Mouse (Mus musculus) CH12F3 (cell line): ENCODE data around the gene Hlcs.
"Not testable (repeated sequence)": the region's sequence is repeated elsewhere in the genome, so short reads cannot be mapped to it uniquely, and the experiment has no call there.

Source experiments
- in situ Hi-C: fragments of 300-500 bp; cut with MboI; formaldehyde crosslinking; loops from 2 replicates; pipeline ENCODE4 v1.14.3; 2020; ENCODE audit warnings: low sequenced_read_pairs

Hlcs gene

DNA sequence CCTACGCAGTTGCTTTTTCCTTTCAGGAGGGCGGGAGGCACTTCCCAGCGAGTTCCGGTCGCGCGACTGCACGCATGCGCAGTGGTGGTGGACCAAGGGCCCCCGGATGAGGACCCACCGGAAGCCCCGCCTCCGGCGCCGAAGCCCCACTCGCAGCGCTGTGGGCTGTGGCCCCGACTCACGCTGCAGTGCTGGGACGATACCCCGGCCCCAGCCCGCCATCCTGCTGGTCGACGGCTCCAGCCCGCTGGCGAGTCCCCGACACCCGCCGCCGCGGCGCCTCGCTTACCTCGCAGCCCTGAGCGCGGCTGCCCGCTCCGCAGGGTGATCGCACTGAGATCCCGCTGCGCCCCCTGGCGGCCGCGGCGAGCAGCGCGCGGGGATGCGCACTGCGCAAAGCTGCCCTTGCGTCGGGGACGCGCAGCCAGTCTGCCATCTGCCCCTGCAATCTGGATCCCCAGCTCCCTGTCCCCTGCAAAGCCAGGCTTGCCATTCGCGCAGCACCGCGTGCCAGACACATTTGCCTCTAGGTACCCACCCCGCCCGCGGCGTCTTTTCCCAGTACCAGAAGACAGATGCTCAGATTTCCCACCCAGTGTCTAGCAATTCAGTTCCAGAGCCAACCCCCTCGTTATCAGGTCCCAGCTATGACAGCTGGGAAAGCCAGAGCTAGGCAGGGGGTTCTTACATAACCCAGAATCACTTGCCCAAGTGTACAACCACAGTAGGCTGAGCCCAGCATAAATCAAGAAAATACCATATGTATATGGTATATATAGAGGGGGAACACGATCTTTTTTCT is at the start of gene Hlcs:
Gene Hlcs (minus strand): TSS at position 343 of the 802 bp plus-strand sequence.
- in situ Hi-C loops: no loop called here

DNA sequence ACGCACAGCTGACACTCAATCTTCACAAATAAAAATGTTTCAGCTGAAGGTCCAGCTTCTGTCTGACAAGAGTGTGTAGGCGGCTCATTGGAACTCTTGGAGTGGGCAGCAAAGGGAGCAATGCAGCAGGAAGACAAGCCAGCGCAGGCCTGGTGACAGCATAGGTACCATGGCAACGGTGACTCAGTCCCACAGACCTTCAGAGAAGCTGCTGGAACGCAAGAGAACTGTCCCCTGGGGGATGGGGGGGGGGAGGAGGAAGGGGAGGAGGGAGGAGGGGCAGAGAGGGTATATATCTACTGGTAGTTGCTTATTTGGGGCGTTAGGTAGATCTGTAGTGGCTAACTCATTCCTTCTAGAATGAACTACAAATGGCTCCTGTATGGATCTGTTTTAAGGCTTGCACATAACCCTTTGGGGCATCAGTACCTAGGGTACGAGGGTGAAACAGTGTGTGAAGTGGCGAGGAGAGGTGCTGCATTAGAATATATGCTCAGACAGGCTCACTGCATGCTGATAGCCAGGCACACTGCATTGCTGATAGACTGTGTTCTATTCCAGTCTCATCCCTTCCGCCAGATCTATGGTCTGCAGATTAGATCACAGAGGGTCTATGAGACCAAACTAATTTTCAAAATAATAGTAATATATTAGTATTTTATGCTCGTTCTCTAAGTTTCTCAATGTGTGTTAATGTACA is 49.0 kb upstream of the Hlcs start:
- in situ Hi-C loops: no loop called here

DNA sequence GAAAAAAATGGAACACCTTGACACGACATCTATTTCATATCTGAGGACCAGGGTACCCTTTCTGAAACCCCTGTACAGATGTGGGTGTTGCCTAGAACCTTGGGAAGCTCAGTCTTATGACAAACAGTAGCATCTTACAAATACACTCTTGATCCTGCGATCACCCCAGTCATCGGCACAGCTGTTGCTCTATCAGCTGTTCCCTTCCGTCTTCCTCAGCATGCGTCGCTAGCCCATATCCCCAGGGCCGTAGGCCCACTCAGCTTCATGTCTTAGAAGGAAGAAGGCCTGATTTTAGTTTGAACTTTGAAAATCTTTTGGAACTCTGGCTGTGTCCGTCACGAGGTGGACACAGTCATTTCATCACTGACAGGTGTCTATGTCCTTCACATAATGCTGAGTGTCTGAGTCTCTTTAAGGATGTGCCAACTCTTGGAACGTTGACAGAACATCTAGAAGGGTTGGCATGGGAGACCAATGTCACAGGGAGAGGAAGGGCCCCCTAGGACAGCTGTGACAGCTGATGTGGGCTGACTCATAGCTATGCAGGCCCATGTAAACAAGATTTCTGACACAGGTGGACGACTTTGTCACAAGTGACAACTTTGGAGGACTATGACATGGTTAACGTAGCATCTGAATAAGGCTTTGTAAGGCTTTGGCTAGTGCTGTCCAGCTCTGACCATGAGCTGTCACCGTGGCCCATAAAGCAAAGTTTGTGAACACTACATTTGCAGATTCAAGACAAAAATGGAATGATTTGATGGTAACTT is 47.4 kb upstream of the Hlcs start:
- in situ Hi-C loops: no loop called here

- in situ Hi-C loops: no loop called here
These were observed 44.7 kb upstream of the Hlcs start for GRCm38 (mm10) chr16:94358091-94358490.

DNA sequence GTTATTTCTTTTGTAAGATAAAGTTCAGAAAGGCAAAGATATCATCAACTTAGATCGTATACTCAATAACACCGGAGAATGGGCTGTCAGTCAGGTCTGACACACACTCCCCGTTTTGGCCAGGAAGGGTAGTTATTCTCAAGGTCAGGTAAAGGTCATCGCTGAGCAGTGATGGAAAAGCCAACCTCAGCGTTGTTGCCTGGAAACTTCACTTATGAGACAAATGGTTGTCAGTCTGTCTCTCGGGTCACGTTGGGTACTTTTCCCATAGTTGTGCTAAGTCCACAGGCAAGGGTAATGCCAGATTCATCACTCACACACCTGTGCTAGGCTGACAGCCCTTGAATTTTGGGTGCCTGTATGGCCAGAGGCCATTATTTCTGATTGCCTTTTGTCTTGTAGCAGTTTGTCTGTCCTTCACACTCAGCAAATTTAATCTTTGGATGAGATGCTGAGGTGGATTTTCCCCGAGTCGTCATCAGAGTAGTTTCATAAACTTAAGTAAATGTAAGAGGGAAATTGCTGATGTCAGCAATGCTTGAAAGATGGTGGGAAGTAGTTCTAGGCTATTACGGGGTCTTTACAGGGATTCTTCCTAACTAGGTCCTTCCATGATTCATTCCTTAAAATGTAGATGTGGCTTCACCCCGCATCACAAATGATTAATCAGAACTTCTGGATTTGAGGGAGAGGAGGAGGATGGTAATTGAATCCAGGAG is 43.6 kb upstream of the Hlcs start:
- in situ Hi-C loops: no loop called here

DNA sequence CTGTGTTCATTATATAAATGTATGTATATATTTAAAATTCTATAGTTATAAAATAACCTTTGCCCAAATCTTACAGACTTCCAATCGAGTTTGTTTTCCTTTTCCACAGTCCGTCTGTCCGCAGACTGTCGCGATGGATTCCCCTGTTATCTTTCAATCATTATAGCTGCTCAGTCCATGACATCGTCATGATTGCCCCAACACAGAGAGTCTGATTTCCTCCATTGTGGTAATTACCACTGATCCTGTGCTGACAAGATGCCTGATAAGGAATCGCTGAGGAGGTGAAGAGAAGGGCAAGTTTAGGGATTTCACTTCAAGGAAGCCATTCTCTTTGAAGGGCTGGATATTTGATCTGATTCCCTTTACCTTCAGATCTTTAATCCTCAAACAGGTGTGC is 42.7 kb upstream of the Hlcs start:
- in situ Hi-C loops: no loop called here

DNA sequence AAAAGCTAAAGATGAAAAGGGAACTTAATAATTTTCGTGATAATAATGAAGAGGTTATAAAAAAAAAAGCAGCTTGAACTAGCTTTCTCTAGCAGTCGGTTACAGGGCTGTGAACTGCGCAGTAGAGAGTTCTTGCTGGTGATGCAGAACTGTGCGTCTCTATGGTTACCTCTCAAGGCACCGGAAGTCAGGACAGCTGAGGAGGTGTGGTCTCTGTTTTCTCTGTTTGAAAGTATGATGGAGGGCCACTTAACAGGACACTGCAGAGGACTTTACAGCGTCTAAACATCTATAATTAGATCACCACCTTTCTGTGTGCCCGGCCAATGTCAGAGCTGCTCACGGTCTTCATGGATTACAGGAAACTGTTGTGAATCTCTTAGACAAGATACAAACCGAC is 41.1 kb upstream of the Hlcs start:
- in situ Hi-C loops: no loop called here

DNA sequence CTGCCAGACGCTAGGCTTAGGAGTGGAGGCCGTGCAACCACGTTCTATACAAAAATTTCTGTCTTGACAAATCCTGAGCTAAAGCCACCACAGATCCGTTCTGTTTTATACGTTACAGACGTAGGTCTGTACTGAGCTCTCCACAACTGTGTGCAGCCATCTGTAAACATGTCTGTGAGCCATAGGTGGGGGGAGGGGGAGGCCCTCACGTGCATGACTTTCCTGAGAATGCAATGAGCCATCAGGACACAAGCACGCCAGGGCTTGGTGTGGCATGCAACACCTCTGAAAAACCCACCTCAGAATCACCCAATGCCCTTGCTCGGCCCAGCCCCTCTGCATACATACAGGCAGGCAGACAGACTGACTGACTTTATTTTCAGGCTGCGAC is 36.9 kb upstream of the Hlcs start:
- in situ Hi-C loops: no loop called here

DNA sequence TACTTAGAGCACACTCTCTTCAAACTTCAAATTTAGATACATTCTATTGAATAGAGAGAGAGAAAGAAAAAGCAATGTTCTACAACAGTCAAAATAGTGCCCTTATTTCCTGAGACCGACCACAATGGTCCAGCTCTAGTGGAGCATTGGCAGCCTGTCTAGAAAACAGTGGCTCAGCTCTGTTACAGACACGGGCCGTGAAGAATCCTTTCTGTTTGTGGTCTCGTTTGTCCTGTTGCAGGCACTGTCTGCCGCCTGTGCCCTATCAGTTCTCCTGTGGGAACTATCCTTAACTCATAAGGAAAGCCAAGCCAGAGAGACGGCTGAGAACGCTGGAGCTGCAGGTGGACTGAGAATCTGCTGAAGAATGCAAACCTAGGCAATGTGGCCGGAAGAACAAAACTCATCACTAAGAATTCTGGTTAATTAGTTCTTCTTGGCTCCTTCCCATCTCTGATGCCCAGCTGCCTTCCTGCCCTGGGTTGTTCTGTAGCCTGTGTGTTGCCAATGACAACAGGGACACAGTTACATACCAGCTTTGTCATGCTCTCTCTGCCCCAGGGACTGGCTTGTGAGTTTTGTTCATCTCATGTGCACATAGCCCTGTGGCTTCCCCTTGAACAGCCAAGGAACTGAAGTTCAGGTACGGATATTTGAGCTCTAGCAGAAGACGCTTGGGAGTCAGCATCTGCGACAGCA is 36.4 kb upstream of the Hlcs start:
- in situ Hi-C loops: no loop called here

DNA sequence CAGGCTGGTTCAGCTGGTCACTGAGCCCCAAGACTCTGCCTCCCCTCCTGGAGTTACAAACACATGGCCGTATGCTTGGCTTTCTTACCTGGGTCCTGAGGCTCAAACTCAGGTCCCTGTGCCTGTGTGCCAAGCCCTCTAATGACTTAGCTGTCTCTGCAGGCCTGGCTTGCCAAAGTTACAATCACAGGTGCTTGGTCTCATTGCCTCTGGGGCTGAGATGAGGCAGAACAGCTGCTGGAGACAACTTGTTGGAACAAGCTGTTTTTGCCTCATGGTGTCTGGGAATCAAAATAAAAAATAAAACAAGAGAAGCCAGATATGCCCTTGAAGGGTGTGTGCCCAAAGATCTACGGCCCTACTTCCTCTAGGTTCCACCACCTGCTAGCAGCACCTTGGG is 35.4 kb upstream of the Hlcs start:
- in situ Hi-C loops: no loop called here

GRCm38 (mm10) chr16:94347080-94347731 is 33.8 kb upstream of the Hlcs start:
- in situ Hi-C loops: no loop called here

- in situ Hi-C loops: no loop called here
These were observed 32.4 kb upstream of the Hlcs start for GRCm38 (mm10) chr16:94345733-94346132.

DNA sequence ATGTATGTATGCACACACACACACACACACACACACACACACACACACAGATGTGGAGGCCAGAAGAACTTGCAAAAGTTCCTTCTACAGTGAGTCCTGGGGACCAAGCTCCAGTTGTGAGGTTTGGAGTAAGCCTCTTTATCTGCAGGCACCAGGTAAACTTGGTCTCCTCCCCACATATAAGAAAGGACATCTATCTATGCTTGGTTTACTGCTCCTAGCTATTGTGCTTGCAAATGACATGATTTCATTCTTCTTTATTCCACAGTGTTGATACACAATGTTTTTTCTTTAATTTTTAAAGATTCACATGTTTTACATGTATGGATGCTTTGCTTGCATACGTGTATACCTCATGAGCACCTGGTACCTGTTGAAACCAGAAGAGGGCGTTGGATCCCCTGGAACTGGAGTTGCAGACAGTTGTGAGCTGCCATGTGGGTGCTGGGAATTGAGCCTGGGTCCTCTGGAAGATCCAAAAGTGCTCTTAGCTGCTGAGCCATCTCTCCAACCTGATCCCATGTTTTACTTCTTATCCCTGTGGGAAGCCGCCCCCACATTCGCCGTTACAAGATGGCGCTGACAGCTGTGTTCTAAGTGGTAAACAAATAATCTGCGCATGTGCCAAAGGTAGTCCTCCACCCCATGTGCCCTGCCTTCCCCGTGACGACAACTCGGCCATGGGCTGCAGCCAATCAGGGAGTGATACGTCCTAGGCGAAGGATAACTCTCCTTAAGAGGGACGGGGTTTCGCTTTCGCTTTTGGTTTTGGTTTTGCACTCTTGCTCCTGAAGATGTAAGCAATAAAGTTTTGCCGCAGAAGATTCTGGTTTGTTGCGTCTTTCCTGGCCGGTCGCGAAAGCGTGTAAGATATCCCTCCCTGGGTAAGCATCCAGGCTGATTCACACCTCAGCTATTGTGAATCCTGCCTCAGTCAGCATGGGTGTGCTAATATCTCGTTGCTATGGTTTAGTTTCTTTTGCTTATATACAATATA is 26.1 kb upstream of the Hlcs start:
- in situ Hi-C loops: not testable (repeated sequence)

DNA sequence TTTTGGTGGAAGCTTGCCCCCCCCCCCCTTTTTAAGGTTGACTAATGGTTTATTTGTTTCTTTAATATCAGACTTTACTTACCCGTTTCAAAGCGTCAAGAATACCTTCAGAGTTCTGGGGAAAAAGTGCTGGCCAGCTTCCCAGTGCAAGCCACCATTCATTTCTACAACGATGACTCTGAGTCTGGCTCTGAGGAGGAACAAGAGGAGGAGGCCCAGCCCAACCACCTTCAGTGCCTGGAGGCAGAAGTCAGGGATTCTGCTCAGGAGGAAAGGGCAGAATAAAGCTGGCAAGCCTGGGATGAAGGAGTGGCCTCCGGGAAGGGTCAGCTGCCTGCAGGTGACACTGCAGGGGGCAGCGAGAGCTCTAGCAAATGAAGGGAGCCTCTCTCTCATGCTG is 22.3 kb upstream of the Hlcs start:
- in situ Hi-C loops: no loop called here

GRCm38 (mm10) chr16:94331886-94332252 is 18.5 kb upstream of the Hlcs start:
- in situ Hi-C loops: no loop called here

DNA sequence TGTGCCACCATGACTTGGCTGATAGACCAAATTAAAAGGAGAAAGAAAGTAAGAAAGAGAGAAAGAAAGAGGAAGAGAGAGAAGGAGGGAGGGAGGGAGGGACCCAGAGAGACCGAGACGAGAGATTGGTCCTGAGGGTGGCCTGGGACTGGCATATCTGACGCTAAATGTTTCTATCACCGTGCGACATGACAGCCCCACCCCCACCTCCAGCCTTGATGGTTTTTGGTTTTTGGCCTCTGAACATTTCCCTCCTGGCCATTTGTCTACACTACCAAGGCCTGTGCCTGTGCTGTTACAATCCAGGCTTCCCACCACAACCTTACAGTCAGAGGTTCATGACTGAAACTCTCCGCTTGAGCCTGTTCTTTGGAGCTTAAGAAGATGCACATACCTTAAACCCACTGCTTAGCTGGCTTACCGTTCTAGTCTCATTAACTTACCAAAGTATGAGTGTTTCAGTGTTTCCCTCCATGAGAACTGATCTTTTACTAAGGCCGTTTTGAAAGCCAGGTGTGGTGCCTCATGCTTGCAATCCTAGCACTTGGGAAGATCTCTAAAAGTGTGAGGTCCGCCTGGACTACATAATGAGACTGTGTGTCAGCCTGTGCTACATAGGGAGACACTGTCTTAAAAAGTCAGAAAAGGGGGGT is 18.0 kb upstream of the Hlcs start:
- in situ Hi-C loops: no loop called here

DNA sequence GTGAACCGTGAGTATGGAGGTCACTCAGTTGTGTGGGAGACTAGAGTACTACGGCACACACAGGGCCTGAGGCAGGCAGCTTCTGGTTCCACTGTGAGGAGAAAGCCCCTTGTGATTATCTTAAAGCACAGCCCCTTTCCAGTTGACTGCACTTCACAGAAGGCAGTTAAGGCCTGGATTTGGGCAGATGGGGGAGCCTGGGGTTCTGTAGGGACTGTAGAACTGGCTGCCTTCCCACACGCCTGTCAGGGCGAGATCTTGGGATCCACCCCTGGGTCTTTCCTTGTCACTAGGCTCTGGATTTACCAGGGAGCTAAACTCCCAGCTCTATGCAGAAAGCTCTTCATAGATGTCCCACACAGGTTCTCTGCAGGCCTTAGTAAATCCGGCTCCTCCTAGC is 17.1 kb upstream of the Hlcs start:
- in situ Hi-C loops: no loop called here
